Mouse (Mus musculus) thymus, adult 2 months (tissue): ENCODE measurements at regions not wholly inside any gene's neighbourhood (a gene's known extent, or its start where the extent isn't known, plus 50 kb on each side); places are given as distances from the start of the nearest gene placed in this dataset.

Experiments
- CTCF ChIP-seq: fragments of 200-500 bp; IDR thresholded peaks from 2 replicates; pipeline ENCODE4 v1.5.1; 2012; ENCODE audit warnings: mild to moderate bottlenecking, control low read depth, low read length, moderate library complexity, borderline replicate concordance; ENCODE audit not compliant: control insufficient read depth, poor library complexity, insufficient read depth; ENCODE audit errors: extremely low read depth
- POLR2A ChIP-seq: fragments of 200-500 bp; IDR thresholded peaks from 2 replicates; pipeline ENCODE4 v1.6.1; 2012; ENCODE audit warnings: mild to moderate bottlenecking, low read length, control low read depth, moderate library complexity; ENCODE audit not compliant: control insufficient read depth, poor library complexity, insufficient read depth; ENCODE audit errors: extremely low read depth

DNA sequence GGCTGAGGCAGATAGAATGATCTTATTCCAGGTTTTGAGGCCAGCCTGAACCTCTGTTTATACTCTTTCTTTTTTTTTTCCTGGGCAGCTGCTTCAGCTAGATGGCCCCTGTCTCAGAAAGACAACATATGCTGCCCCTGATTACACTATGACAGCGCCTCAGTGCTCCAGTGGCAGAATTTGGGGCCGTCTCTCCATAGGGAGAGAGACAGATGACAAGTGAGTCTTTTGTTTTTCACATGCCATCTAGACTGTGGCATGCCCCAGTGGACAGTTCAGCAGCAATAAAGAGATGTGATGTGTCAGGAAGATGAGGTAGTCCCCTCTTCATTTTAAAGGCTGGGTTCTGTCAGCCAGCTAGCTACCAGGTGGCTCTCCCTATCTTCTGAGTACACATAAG lies 139.8 kb upstream of the 1700025G04Rik start:
- TF ChIP-seq POLR2A (no peak), CTCF (no peak)
